Mouse (Mus musculus) kidney, postnatal 25 days (tissue): ENCODE measurements at regions not wholly inside any gene's neighbourhood (a gene's known extent, or its start where the extent isn't known, plus 50 kb on each side); places are given as distances from the start of the nearest gene placed in this dataset.
"Not testable (repeated sequence)": the region's sequence is repeated elsewhere in the genome, so short reads cannot be mapped to it uniquely, and the experiment has no call there.

Experiments used
- DNase-seq, 2 experiments: peaks; one replicate each; pipeline ENCODE4 v3.0.0; 2021; ENCODE audit warnings: mixed read lengths in 2 of 2

GRCm38 (mm10) chr11:20390622-20391021 lies 58.1 kb upstream of the Slc1a4 start:
- DNase-seq = no peak

GRCm38 (mm10) chr11:20393302-20393701 lies 60.8 kb upstream of the Slc1a4 start:
- DNase-seq = not testable (repeated sequence)

- not testable (repeated sequence) for DNase-seq
Observed at GRCm38 (mm10) chr11:20393807-20394206, 61.3 kb upstream of the Slc1a4 start.

GRCm38 (mm10) chr11:20395848-20396203 lies 63.3 kb upstream of the Slc1a4 start:
- DNase-seq = no peak

- DNase-seq = no peak
Observed at GRCm38 (mm10) chr11:20396204-20396848, 63.8 kb upstream of the Slc1a4 start.

GRCm38 (mm10) chr11:20396884-20397283 lies 64.4 kb upstream of the Slc1a4 start:
- no peak for DNase-seq

GRCm38 (mm10) chr11:20400302-20401234 lies 68.1 kb upstream of the Slc1a4 start:
- DNase-seq = peak; percentile 80 to 83

GRCm38 (mm10) chr11:20403456-20403855 lies 70.9 kb upstream of the Slc1a4 start:
- DNase-seq = no peak

- DNase-seq = no peak
Observed at GRCm38 (mm10) chr11:20404476-20404875, 72.0 kb upstream of the Slc1a4 start.

- no peak for DNase-seq
Observed at GRCm38 (mm10) chr11:20418141-20418540, 85.6 kb upstream of the Slc1a4 start.

- no peak for DNase-seq
Observed at GRCm38 (mm10) chr11:20420876-20421275, 88.4 kb upstream of the Slc1a4 start.

GRCm38 (mm10) chr11:20436057-20436456 lies 103.5 kb upstream of the Slc1a4 start:
- DNase-seq = no peak

GRCm38 (mm10) chr11:20442476-20442875 lies 100.6 kb upstream of the Sertad2 start:
- no peak for DNase-seq

GRCm38 (mm10) chr11:20445061-20445902 lies 97.8 kb upstream of the Sertad2 start:
- no peak for DNase-seq

- peak; percentile 80 to 82 for DNase-seq
Observed at GRCm38 (mm10) chr11:20445903-20446264, 97.2 kb upstream of the Sertad2 start.

GRCm38 (mm10) chr11:20452901-20453300 lies 90.2 kb upstream of the Sertad2 start:
- peak; percentile 52 to 67 for DNase-seq

- peak; percentile 71 to 88 for DNase-seq
Observed at GRCm38 (mm10) chr11:20453786-20454185, 89.3 kb upstream of the Sertad2 start.

GRCm38 (mm10) chr11:20455085-20455864 lies 87.8 kb upstream of the Sertad2 start:
- DNase-seq = peak; percentile 84 to 85

- DNase-seq = peak; percentile 49 to 60
Observed at GRCm38 (mm10) chr11:20455865-20456648, 87.0 kb upstream of the Sertad2 start.

GRCm38 (mm10) chr11:20459140-20459539 lies 83.9 kb upstream of the Sertad2 start:
- DNase-seq = peak in 1 of 2 experiments; percentile 18

- peak in 1 of 2 experiments; percentile 40 for DNase-seq
Observed at GRCm38 (mm10) chr11:20460501-20460921, 82.5 kb upstream of the Sertad2 start.
